Mouse (Mus musculus) cerebellum, adult 2 months (tissue): ENCODE results near the gene Gm21969.

ENCODE experiments used
- CTCF ChIP-seq: fragments of 200-500 bp; IDR thresholded peaks from 2 replicates; pipeline ENCODE4 v1.5.1; 2011; ENCODE audit warnings: low read depth, mild to moderate bottlenecking, control low read depth, low read length, moderate library complexity, borderline replicate concordance; ENCODE audit not compliant: insufficient read depth
- POLR2A ChIP-seq: fragments of 200-500 bp; IDR thresholded peaks from 2 replicates; pipeline ENCODE4 v1.6.1; 2011; ENCODE audit warnings: low read length, control low read depth, borderline replicate concordance; ENCODE audit not compliant: insufficient read depth

GRCm38 (mm10) chr4:139598356-139598755 lies 4.6 kb upstream of the Gm21969 start:
- TF ChIP-seq POLR2A (no peak), CTCF (no peak)
